ENCODE assay signal across 9 mouse cellular contexts in the genomic region with DNA sequence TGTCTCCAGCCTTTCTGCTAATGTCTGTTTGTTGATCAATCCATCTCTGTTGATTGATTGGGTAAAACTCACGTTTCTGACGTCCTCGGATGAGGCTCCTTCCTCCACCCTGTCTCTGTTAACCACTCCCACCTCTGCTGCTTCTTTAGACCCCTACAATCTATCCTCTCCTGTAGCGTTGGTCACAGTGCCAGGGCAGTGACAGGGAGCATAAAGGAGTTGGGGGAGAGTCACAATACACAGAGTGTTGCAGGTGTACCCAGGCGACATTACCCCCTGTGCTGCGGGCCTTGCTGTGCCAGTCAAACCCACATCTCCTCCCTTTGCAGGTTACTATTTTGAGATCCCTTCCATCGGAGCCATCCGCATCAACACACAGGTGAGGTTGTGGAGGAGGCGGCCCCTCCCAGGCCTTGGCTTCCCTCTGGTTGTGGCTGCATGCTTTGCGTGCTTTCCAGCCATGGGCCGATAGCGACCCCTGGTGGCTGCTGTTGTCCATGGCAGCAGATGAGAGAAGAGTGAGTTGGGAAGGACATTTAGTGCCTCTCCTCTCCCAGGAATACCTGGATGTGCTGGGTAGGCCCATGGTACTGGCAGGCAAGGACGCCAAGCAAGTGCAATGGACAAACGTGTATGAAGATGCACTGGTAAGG. TPM values are rescaled to one million over a fixed set of nuclear protein-coding genes. Genes with fewer than 3 reads are reported as not detected.
DNase-seq lines count a peak whose midpoint lies in the region; TF ChIP-seq lines count a peak whose summit lies in the region.
"Had no signal": no experiment of that assay in that cellular context is flagged by ENCODE, and none has a peak within 500 bp of the region (broad histone marks: within the 10 kb centered on the region; RNA-seq: fewer than 3 reads in every experiment).

No protein-coding gene starts in this region.

- no peaks in the 10 kb centered on the region for H3K36me3 ChIP-seq in E14TG2a.4 (ENCODE audit: insufficient read depth, low read length)
- no peaks in the 10 kb centered on the region for H3K36me3 ChIP-seq in forebrain, embryonic 10.5 days (replicated peaks)
- H3K36me3 ChIP-seq: heart, embryonic 13.5 days had no signal

- H3K9me3 ChIP-seq in E14TG2a.4 (ENCODE audit: low read length) = no peaks in the 10 kb centered on the region
- H3K9me3 ChIP-seq in forebrain, embryonic 10.5 days = no peaks in the 10 kb centered on the region
- H3K9me3 ChIP-seq: heart, embryonic 13.5 days had no signal

- H3K4me3 ChIP-seq in E14TG2a.4 (replicated peaks; ENCODE audit: low read length) = no peak overlapping the region
- H3K4me3 ChIP-seq in forebrain, embryonic 10.5 days = no peak overlapping the region; the same call in 1 of the 2 replicates
- H3K4me3 ChIP-seq: heart, embryonic 13.5 days had no signal

- 25% methylated on average over 14 of the region's 14 CpGs for WGBS in forebrain, embryonic 10.5 days

- peak; percentile 61 for DNase-seq in brain, embryonic 18.5 days (ENCODE audit: low read depth, low spot score)
- peak; percentile 88 for DNase-seq in forebrain, embryonic 10.5 days (ENCODE audit: extremely low spot score, low spot score)
- peak; percentile 21 for DNase-seq in heart, postnatal 25 days (ENCODE audit: low spot score)
- peak; percentile 71 for DNase-seq in layer of hippocampus, adult 9-10 months (ENCODE audit: low spot score)
- DNase-seq in lung, postnatal 10 days = peak; percentile 85
- DNase-seq in ovary, postnatal 36 days (ENCODE audit: low spot score) = peak; percentile 83
- peak; percentile 58 to 89 for DNase-seq in thymus, postnatal 10 days (ENCODE audit: low spot score in 2 of 2)

- intact Hi-C loops in heart, postnatal 25 days (cut with DNase I) = loop anchor here (1.0 to 5.0 kb wide), 3 partner anchors 148 to 222 kb away; no protein-coding TSS in a partner anchor

- H3K27me3 ChIP-seq in E14TG2a.4 (ENCODE audit: insufficient read depth, low read length) = peaks cover 18% of the 10 kb centered on the region
- 0 out of 2 replicates have a peak, but pooled peaks cover 3% of the 10 kb centered on the region for H3K27me3 ChIP-seq in forebrain, embryonic 10.5 days (ENCODE audit: poor library complexity, severe bottlenecking)

- TF ChIP-seq CTCF in E14TG2a.4 (conservative IDR thresholded peaks at IDR 0.05; ENCODE audit: low read length) = peak; percentile 91

- no peak overlapping the region for H3K27ac ChIP-seq in forebrain, embryonic 10.5 days
- H3K27ac ChIP-seq: heart, embryonic 13.5 days had no signal

- H3K4me1 ChIP-seq in E14TG2a.4 (replicated peaks; ENCODE audit: low read depth, low read length) = peaks cover 43% of the 10 kb centered on the region
- peaks cover 48% of the 10 kb centered on the region for H3K4me1 ChIP-seq in forebrain, embryonic 10.5 days

RNA-seq across cellular contexts. Expression of gene Tmem115, which starts 19.3 kb away (rescaled TPM):
- polyA plus RNA-seq in forebrain, embryonic 10.5 days (2016; fragmentation: Nextera tagmentation; extraction: Ambion mirVana) = 33.0 and 35.8 TPM in 2 replicates
- 10 to 100 TPM; 20.6 to 21.4 TPM for total RNA-seq in heart, postnatal 25 days (2021)

RNA-seq across cellular contexts. Expression of gene Cyb561d2, which starts 27.6 kb away (rescaled TPM):
- polyA plus RNA-seq in forebrain, embryonic 10.5 days (2016; fragmentation: Nextera tagmentation; extraction: Ambion mirVana) = 20.4 and 21.0 TPM in 2 replicates
- 1 to 10 TPM; 3.1 to 3.5 TPM for total RNA-seq in heart, postnatal 25 days (2021)

RNA-seq across cellular contexts. Expression of gene Nprl2, which starts 27.6 kb away (rescaled TPM):
- 36.7 and 37.3 TPM in 2 replicates for polyA plus RNA-seq in forebrain, embryonic 10.5 days (2016; fragmentation: Nextera tagmentation; extraction: Ambion mirVana)
- total RNA-seq in heart, postnatal 25 days (2021) = 10 to 100 TPM; 17.3 to 18.9 TPM

RNA-seq across cellular contexts. Expression of gene Zmynd10, which starts 32.7 kb away (rescaled TPM):
- polyA plus RNA-seq in forebrain, embryonic 10.5 days (2016; fragmentation: Nextera tagmentation; extraction: Ambion mirVana) = 0.74 and 1.4 TPM in 2 replicates
- not detected for total RNA-seq in heart, postnatal 25 days (2021)
- polyA plus RNA-seq: heart, embryonic 13.5 days had no signal

RNA-seq across cellular contexts. Expression of gene Rassf1, which starts 36.9 kb away (rescaled TPM):
- 57.4 and 59.6 TPM in 2 replicates for polyA plus RNA-seq in forebrain, embryonic 10.5 days (2016; fragmentation: Nextera tagmentation; extraction: Ambion mirVana)
- 10 to 100 TPM; 12.1 to 16.7 TPM for total RNA-seq in heart, postnatal 25 days (2021)

Comparison
In these comparisons a context has a peak if more than half of its experiments do, and no peak if none do; other contexts are left out.
1. DNase-seq: peak in every context shown above with its lines; median percentile 88 in forebrain, embryonic 10.5 days; 85 in lung, postnatal 10 days; 83 in ovary, postnatal 36 days; 74 in thymus, postnatal 10 days; 71 in layer of hippocampus, adult 9-10 months; 61 in brain, embryonic 18.5 days; 21 in heart, postnatal 25 days.